Mouse (Mus musculus) kidney, embryonic 15.5 days (tissue): ENCODE results near the gene Ppil4. TPM values are rescaled to one million over a fixed set of nuclear protein-coding genes. Genes with fewer than 3 reads are reported as not detected.

Source experiments
- ATAC-seq: fragments of 200-750 bp; cut with Nextera tagmentation; replicated peaks from 2 replicates; pipeline ENCODE4 v1.8.0; 2017; ENCODE audit warnings: moderate TSS enrichment; ENCODE audit not compliant: low FRiP score
- H3K27ac ChIP-seq: fragments of 300-500 bp; sonication (generic); 2 replicates; pipeline ENCODE4 v1.5.1; 2015; ENCODE audit warnings: mild to moderate bottlenecking, inconsistent platforms
- H3K27me3 ChIP-seq: fragments of 300-500 bp; sonication (generic); 2 replicates; pipeline ENCODE4 v1.6.1; 2015; ENCODE audit warnings: inconsistent platforms
- H3K36me3 ChIP-seq: fragments of 300-500 bp; sonication (generic); 2 replicates; pipeline ENCODE4 v1.6.1; 2015; ENCODE audit warnings: inconsistent platforms
- H3K4me1 ChIP-seq: fragments of 300-500 bp; sonication (generic); 2 replicates; pipeline ENCODE4 v1.6.1; 2015; ENCODE audit warnings: inconsistent platforms
- H3K4me2 ChIP-seq: fragments of 300-500 bp; sonication (generic); 2 replicates; pipeline ENCODE4 v1.6.1; 2015; ENCODE audit warnings: moderate library complexity, mild to moderate bottlenecking, inconsistent platforms
- H3K4me3 ChIP-seq: fragments of 300-500 bp; sonication (generic); replicated peaks from 2 replicates; pipeline ENCODE4 v1.5.1; 2015; ENCODE audit warnings: mild to moderate bottlenecking, inconsistent platforms
- H3K9ac ChIP-seq: fragments of 300-500 bp; sonication (generic); 2 replicates; pipeline ENCODE4 v1.6.1; 2015; ENCODE audit warnings: mild to moderate bottlenecking, inconsistent platforms
- H3K9me3 ChIP-seq: fragments of 300-500 bp; sonication (generic); replicated peaks from 2 replicates; pipeline ENCODE4 v1.6.1; 2016; ENCODE audit warnings: inconsistent platforms
- WGBS: fragments of 180-500 bp; shearing (Covaris S2); methylation state at CpG from one replicate; pipeline ENCODE4 v1.1.7; 2015; ENCODE audit warnings: mixed read lengths; 5-methylcytosine and 5-hydroxymethylcytosine counted together
- polyA plus RNA-seq: library from polyadenylated mRNA; unstranded; fragments of >200 nt; fragmentation: Nextera tagmentation; extraction: Ambion mirVana; gene quantifications from 2 replicates; pipeline ENCODE4 v1.2.1, GENCODE M21; 2015

Gene Ppil4
- polyA plus RNA-seq, 1 experiment from 2014 or later = 39.0 TPM

- H3K9me3 ChIP-seq = no peaks in the 10 kb centered on the region
- H3K4me3 ChIP-seq = no peak overlapping the region
- peaks cover 8% of the 10 kb centered on the region for H3K27me3 ChIP-seq
- peak overlapping the region; percentile 10; the same call in 1 of the 2 replicates for H3K4me2 ChIP-seq
- no peaks in the 10 kb centered on the region for H3K36me3 ChIP-seq
- ATAC-seq = no peak
- H3K4me1 ChIP-seq = no peaks in the 10 kb centered on the region
- WGBS = 65% methylated on average over 14 of the region's 14 CpGs
- H3K27ac ChIP-seq = no peak overlapping the region
- H3K9ac ChIP-seq = no peak overlapping the region
Measured at GRCm38 (mm10) chr10:7841571-7842080, 48.9 kb downstream of the Ppil4 start.

DNA sequence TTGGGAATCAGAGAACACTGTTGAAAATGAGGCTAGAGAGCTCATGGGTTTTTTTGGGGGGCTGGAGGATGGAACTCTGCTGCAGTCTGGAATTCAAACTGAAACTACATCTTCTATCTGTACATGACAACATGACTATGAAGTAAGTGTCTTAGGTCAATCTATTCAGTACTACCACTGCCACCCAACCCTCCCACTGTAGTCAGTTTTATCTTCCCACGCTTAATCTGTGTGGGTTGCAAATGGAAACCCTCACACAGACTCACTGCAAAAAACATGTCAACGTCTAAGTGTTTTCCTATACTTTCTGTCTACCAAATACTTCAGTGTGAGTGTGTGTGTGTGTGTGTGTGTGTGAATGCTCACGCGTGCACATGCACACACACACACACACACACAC, 50.5 kb downstream of the Ppil4 start:
- Histone ChIP-seq H3K4me1 (no peaks in the 10 kb centered on the region), H3K36me3 (no peaks in the 10 kb centered on the region), H3K4me3 (no peak overlapping the region), H3K9ac (no peak overlapping the region), H3K9me3 (no peaks in the 10 kb centered on the region), H3K27ac (no peak overlapping the region), H3K27me3 (peaks cover 8% of the 10 kb centered on the region), H3K4me2 (no peak overlapping the region)
- ATAC-seq = no peak
- 89% methylated on average over 4 of the region's 4 CpGs for WGBS

GRCm38 (mm10) chr10:7844161-7844560, 51.5 kb downstream of the Ppil4 start:
- 63% methylated on average over 4 of the region's 4 CpGs for WGBS
- no peaks in the 10 kb centered on the region for H3K4me1 ChIP-seq
- H3K4me2 ChIP-seq = no peak overlapping the region
- no peaks in the 10 kb centered on the region for H3K9me3 ChIP-seq
- no peak overlapping the region for H3K27ac ChIP-seq
- ATAC-seq = no peak
- peaks cover 8% of the 10 kb centered on the region for H3K27me3 ChIP-seq
- H3K4me3 ChIP-seq = no peak overlapping the region
- no peak overlapping the region for H3K9ac ChIP-seq
- H3K36me3 ChIP-seq = no peaks in the 10 kb centered on the region

DNA sequence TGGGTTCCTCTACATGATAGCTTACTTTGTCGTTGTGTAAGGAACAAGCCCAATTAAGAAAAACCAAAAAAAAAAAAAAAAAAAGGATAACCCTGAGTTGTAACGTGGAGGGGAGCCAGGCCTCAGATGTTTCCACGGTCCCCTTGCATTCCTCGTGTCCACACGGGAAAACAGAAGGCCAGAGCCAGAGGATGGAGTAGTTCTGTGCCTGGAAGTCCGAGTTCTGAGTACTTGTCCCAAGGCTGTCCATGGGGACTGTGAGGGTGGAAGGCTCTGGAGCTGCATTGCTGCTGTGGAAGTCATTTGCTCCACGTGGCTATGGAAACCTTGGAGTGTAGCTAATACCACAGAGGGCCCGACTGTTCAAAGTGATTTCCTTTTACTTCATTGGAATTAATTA, 52.4 kb downstream of the Ppil4 start:
- no peaks in the 10 kb centered on the region for H3K4me1 ChIP-seq
- no peak overlapping the region for H3K27ac ChIP-seq
- peaks cover 5% of the 10 kb centered on the region for H3K27me3 ChIP-seq
- no peak overlapping the region for H3K4me3 ChIP-seq
- no peak overlapping the region for H3K9ac ChIP-seq
- no peak overlapping the region for H3K4me2 ChIP-seq
- 77% methylated on average over 8 of the region's 8 CpGs for WGBS
- H3K36me3 ChIP-seq = no peaks in the 10 kb centered on the region
- no peak for ATAC-seq
- H3K9me3 ChIP-seq = no peaks in the 10 kb centered on the region

DNA sequence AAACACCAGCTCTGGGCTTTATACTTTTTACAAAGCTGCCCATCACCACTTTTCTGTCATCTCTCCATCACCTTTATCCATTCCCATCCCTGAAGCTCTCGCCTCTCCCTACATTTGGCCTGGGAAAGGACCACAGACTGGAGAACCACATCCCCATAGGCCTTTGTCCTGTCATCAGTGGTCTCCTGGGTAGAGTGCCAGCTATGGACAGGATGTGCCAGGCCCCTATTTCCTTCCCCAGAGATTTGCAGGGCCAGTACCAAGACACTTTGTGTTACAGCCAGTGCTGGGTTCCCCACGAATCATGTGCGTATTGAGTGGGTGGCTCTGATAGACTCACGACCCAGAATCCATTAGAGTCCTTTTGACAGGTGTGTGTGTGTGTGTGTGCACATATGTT, 53.3 kb downstream of the Ppil4 start:
- H3K4me3 ChIP-seq = no peak overlapping the region
- WGBS = 82% methylated on average over 4 of the region's 4 CpGs
- no peaks in the 10 kb centered on the region for H3K9me3 ChIP-seq
- H3K27me3 ChIP-seq = peaks cover 5% of the 10 kb centered on the region; the same call in 1 of the 2 replicates
- no peak overlapping the region for H3K9ac ChIP-seq
- H3K27ac ChIP-seq = no peak overlapping the region
- H3K4me2 ChIP-seq = no peak overlapping the region
- no peaks in the 10 kb centered on the region for H3K36me3 ChIP-seq
- ATAC-seq = no peak
- no peaks in the 10 kb centered on the region for H3K4me1 ChIP-seq

- no peak overlapping the region for H3K9ac ChIP-seq
- no peak for ATAC-seq
- 79% methylated on average over 2 of the region's 2 CpGs for WGBS
Measured at GRCm38 (mm10) chr10:7847166-7847605, 54.5 kb downstream of the Ppil4 start.

GRCm38 (mm10) chr10:7851891-7852290, 59.2 kb downstream of the Ppil4 start:
- H3K9ac ChIP-seq = no peak overlapping the region
- no peak overlapping the region for H3K4me2 ChIP-seq
- no peak for ATAC-seq
- no peaks in the 10 kb centered on the region for H3K4me1 ChIP-seq
- no peaks in the 10 kb centered on the region for H3K27me3 ChIP-seq
- H3K36me3 ChIP-seq = no peaks in the 10 kb centered on the region
- H3K27ac ChIP-seq = no peak overlapping the region
- H3K9me3 ChIP-seq = no peaks in the 10 kb centered on the region
- WGBS = 69% methylated on average over 3 of the region's 3 CpGs
- no peak overlapping the region for H3K4me3 ChIP-seq

More at GRCm38 (mm10) chr10:7847166-7847605, 54.5 kb downstream of the Ppil4 start:
- Histone ChIP-seq H3K9me3 (no peaks in the 10 kb centered on the region), H3K4me1 (no peaks in the 10 kb centered on the region), H3K27ac (no peak overlapping the region), H3K4me2 (no peak overlapping the region), H3K4me3 (no peak overlapping the region), H3K36me3 (no peaks in the 10 kb centered on the region), H3K27me3 (peaks cover 5% of the 10 kb centered on the region; the same call in 1 of the 2 replicates)

DNA sequence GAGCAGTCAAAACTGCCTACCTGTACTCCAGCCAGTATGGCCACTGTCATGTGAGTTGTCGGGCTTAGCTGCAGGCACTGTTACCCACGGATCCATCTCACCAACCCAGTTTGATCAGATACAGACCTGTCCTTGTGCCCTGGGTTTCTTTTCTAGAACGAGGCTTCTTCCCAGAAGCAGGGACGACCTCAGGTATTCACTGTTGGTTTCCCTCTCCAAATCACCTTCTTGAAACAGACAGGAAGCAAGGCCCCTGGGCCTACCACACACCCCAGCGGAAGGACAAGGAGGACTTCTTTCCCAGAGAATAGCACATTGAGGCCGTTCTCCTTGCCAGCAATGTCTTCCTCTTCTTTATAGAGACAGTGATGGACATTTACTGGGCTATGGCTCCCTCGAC, 67.8 kb downstream of the Ppil4 start:
- 83% methylated on average over 7 of the region's 7 CpGs for WGBS
- H3K27ac ChIP-seq = no peak overlapping the region
- H3K9me3 ChIP-seq = no peaks in the 10 kb centered on the region
- H3K4me1 ChIP-seq = no peaks in the 10 kb centered on the region
- no peak overlapping the region for H3K4me2 ChIP-seq
- no peaks in the 10 kb centered on the region for H3K27me3 ChIP-seq
- H3K9ac ChIP-seq = no peak overlapping the region
- H3K36me3 ChIP-seq = no peaks in the 10 kb centered on the region
- ATAC-seq = no peak
- H3K4me3 ChIP-seq = no peak overlapping the region

DNA sequence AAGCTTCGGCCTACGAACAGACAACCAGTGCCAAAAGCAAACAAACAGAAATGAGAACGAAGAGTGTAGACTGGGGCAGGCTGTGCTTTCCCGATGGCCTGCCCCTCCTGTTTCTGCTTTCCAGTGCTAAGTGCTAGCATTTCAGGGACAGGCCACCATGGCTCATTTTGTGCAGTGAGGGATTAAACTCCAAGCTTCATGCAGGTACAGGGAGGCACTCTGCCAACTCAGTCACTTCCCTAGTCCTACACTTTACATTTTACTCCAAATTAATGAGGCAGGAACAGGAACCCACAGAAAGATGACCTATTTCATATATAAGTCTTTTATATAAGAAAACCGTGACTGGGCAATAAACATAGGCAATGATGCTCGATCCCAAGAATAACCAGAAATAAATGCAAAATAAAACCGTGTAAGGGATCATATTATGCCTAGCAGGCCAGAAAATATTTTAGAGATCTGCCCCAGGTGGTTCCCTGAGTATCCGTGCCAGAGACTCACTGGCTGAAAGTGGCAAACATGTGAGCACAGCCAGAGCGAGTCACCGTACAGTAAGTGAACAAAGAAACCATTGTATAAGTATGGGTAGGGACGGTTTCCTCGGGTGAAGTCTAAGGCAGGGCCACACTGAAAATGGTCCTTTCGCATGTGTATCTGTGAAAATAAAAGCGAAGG, 68.7 kb downstream of the Ppil4 start:
- H3K4me1 ChIP-seq = no peaks in the 10 kb centered on the region
- no peak overlapping the region for H3K4me2 ChIP-seq
- no peak overlapping the region for H3K4me3 ChIP-seq
- no peak overlapping the region for H3K9ac ChIP-seq
- ATAC-seq = no peak
- no peaks in the 10 kb centered on the region for H3K9me3 ChIP-seq
- H3K36me3 ChIP-seq = no peaks in the 10 kb centered on the region
- no peak overlapping the region for H3K27ac ChIP-seq
- WGBS = 82% methylated on average over 14 of the region's 14 CpGs
- H3K27me3 ChIP-seq = peaks cover under 1% of the 10 kb centered on the region

- H3K4me3 ChIP-seq = no peak overlapping the region
- H3K27ac ChIP-seq = no peak overlapping the region
- H3K9me3 ChIP-seq = no peaks in the 10 kb centered on the region
- H3K27me3 ChIP-seq = peaks cover 8% of the 10 kb centered on the region
- no peak for ATAC-seq
- 90% methylated on average over 25 of the region's 25 CpGs for whole genome bisulfite sequencing
- peaks cover 3% of the 10 kb centered on the region for H3K4me1 ChIP-seq
- H3K36me3 ChIP-seq = no peaks in the 10 kb centered on the region
- no peak overlapping the region for H3K9ac ChIP-seq
- H3K4me2 ChIP-seq = no peak overlapping the region
Measured at GRCm38 (mm10) chr10:7861937-7862657, 69.4 kb downstream of the Ppil4 start.

DNA sequence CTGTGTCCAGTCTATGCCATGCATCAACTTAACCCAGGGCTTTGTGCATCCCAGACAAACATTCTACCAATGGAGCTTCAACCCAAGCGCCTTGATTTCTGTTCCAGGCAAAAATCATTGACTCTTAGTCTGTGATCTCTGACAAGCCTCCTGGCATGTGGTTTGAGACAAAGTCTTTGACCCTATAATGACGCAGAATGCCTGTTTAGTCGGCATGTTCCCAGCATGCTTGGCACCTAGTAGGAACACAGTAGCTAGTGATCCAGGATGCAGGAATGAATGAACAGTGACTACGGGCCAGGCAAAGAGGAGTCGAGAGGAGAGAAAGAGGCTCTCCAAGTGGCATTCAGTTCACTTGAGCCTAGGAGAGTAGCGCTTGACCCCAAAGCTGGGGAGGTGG, 70.7 kb downstream of the Ppil4 start:
- H3K27me3 ChIP-seq = peaks cover 21% of the 10 kb centered on the region
- ATAC-seq = no peak
- H3K4me2 ChIP-seq = no peak overlapping the region
- H3K4me3 ChIP-seq = no peak overlapping the region
- 93% methylated on average over 6 of the region's 6 CpGs for WGBS
- H3K36me3 ChIP-seq = no peaks in the 10 kb centered on the region
- peaks cover 10% of the 10 kb centered on the region for H3K4me1 ChIP-seq
- no peak overlapping the region for H3K9ac ChIP-seq
- no peak overlapping the region for H3K27ac ChIP-seq
- H3K9me3 ChIP-seq = no peaks in the 10 kb centered on the region

DNA sequence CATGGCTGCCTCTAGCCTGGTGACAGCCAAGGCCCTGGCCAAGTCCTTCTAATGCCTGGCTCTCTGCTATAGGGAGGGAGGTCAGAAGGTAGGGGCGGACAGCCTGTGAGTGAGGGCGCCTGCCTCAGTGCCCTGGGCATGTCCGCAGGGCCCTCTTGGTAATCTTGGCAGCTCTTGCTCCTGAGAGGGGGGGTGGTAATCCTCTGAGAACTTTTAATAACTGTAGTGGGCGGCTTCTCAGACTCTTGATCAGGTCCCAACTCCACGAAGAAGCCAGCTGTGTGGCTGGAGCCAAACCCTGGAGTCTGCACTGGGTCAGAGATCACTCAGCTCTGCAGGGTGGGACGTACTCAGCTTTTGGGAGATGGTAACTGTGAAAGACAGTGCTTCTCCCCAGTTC, 71.5 kb downstream of the Ppil4 start:
- Histone ChIP-seq H3K36me3 (no peaks in the 10 kb centered on the region), H3K27ac (no peak overlapping the region), H3K4me1 (peaks cover 10% of the 10 kb centered on the region), H3K9me3 (no peaks in the 10 kb centered on the region), H3K4me3 (no peak overlapping the region), H3K9ac (no peak overlapping the region), H3K4me2 (no peak overlapping the region), H3K27me3 (peaks cover 28% of the 10 kb centered on the region)
- WGBS = 72% methylated on average over 6 of the region's 6 CpGs
- ATAC-seq = no peak
